Mouse (Mus musculus): ENCODE measurements around the gene Trp53tg5.

The Trp53tg5 gene

DNA sequence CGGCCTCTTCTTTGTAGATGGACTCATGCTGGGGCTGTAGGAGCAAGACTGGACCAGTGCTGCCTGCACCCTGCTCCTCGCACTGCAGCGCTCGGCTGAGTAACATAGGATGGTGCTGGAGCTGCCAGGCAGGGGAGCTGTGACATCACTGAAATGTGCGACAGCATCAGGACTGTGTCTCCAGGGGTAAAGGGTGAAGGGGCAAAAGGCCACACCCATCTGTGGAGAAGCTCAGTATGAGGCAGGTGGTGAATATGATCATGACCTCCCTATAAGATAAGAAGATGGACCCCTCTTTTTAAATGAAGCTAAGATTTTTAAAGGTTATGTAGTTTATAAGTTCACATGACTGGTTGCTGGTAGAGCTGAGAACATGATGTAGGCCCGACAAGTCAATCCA lies at the start of gene Trp53tg5:
Gene Trp53tg5 (minus strand): TSS at position 101 of the 400 bp plus-strand sequence.
- DNase-seq (ENCODE audit: extremely low read depth, low read depth, low spot score), result no peak

DNA sequence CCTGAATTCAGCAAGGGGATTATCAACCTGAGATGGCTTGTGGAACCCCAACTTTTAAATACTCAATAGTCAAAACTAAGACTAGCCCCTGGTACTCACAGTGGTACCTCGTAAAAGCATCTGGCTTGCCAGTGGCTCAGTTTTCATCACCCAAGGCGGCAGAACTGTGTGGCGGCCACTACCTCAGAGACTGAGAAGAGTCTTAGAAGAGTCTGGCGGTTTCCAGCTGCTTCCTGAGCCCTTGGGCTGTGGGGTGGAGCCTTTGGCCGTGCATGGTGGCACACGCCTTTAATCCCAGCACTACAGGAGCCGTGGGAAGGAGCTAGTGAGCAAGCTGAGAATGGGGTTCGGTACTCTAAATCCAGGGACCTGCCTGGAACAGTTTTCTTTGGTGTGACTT lies 48.8 kb upstream of the Trp53tg5 start:
- no peak for DNase-seq (ENCODE audit: extremely low read depth, low read depth, low spot score)

GRCm38 (mm10) chr2:164521841-164522240 lies 48.3 kb upstream of the Trp53tg5 start:
- DNase-seq (ENCODE audit: extremely low read depth, low read depth, low spot score), result no peak

DNA sequence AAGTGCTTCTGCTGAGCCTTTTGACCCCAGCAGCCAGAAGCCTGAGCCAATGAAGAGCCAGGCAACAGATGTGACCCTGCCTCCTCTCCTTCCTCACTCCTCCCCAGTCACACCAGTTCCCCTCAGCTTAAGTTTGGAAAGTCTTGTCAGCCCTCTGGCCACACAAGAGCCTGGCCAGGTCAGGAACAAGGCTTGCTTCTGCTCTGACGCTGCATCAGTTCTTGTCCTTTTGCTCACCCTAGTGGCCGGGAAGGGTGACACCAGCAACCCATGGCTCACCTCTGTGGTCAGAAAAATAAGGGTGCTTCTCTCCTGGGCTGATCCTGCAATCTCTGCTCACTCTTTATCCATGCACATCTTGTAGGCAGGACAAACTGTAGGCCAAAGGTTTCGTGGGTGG lies 47.3 kb upstream of the Trp53tg5 start:
- DNase-seq (ENCODE audit: extremely low read depth, low read depth, low spot score), result no peak

DNA sequence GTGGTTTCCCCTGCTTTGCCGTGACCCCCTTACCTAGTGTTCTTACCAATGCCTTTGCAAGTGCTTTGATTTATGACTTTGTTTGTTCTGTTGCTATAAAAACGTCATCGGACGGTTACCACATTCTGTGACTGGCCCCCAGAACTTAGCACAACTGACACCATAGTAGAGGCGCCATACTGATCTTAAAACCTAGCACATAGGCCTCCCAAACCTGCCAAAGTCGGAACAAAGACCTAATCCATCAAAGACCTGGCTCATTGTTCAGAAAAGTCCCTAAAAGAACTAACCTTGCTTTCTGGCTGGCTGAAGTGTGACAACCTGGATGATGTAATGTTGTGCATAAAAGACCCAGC lies 45.6 kb upstream of the Trp53tg5 start:
- no peak for DNase-seq (ENCODE audit: extremely low read depth, low read depth, low spot score)

DNA sequence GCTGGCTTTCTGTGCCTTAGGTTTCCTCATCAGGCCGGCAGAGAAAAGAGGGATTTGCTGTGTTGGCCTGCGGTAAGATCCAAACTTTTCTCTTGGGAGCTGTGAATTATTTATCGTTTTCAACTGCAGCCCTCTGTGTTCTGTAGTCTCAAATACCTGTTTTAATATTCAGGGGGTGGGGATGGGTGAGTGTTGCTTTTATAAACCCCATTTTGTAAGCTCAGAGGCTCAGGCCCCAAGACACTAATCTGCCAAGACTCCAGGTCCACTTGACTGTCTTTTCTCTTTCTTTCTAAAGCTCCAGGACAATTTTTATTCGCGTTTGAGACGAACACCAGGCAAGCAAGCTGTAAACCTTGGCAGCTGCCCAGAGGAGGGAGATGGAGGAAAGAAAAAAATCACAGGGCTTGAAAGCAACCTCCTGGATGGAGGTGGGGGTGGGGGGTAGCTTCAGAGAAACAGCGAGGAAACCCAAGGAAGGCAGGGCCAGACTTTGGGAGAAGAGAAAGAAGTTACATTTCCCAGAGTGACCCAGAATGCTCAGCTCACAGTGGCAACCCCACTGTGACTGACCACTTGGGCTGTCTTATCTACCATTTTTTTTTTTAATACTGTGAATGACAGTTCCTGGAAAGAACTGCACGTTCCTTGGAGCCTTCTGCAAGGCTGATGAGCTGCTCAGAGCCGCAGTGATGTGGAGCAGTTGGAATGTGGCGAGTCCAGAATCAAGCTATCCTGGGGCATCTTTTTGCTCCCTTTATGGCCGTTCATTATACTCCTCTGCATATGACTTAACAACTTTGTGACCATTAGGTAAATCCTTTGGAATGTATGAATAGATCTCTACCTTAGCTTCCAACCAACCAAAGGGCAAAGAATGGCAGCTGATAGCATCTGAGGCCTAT lies 45.0 kb upstream of the Trp53tg5 start:
- DNase-seq (ENCODE audit: extremely low read depth, low read depth, low spot score), result peak; percentile 68

- no peak for DNase-seq (ENCODE audit: extremely low read depth, low read depth, low spot score)
These were observed 44.1 kb upstream of the Trp53tg5 start for GRCm38 (mm10) chr2:164517485-164518221.

DNA sequence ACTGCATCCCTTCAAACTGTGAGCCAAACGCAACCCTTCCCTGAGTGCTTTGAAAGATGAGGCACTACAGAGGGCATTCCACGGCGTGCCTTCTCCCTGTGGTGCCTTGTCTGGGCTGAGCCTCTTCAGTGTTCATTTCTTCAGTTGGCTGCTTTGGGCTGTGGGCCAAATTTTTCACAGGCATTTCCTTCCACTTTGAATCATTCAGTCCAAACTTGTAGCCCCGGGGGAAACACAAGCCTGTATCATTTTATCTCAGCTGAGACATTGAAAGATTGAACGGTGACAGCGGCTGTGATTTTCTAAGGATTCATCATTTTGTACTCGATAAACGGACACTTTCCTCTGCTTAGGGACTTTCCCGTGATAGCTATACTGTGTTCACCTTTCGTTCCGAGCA lies 43.1 kb upstream of the Trp53tg5 start:
- DNase-seq (ENCODE audit: extremely low read depth, low read depth, low spot score), result no peak

DNA sequence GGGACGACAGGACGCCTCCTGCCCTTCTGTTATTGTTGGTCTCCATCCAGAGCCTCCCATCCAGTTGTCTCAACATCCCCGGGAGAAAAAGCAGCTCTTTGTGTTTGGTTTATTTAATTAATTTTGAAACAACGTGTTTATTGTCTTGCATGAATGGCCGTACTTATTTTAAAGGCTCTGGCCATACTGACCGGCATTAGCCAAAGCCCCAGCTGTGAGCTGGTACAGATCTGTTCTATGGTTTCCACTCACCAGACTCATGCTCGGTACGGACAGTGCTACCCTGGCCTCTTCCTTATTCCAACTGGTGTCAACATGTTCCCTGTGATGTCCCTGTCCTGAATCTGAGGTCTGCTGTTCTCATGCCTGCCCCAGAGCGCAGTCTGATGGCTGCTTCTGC lies 42.4 kb upstream of the Trp53tg5 start:
- DNase-seq (ENCODE audit: extremely low read depth, low read depth, low spot score), result no peak

GRCm38 (mm10) chr2:164514916-164515315 lies 41.4 kb upstream of the Trp53tg5 start:
- no peak for DNase-seq (ENCODE audit: extremely low read depth, low read depth, low spot score)

DNA sequence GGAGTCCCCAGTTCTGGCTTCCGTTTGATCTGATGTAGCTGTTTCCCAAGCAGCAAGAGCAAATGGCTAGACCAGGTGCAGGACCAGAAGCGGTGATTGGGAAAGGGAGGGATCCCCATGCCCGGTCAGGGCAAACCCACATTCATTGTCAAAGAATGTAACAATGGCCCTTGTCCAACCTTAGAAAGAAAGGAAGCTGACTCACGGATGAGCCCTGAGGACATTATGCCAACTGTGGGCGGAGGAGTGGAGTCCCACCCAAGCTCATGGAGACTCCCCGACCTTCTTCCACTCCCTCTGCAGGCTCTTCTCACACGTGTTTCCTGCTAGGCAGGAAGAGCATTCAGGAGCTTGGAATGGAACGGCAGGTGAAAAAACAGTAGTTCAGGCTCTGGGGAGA lies 39.9 kb upstream of the Trp53tg5 start:
- peak; percentile 45 for DNase-seq (ENCODE audit: extremely low read depth, low read depth, low spot score)

GRCm38 (mm10) chr2:164512121-164512909 lies 38.8 kb upstream of the Trp53tg5 start:
- DNase-seq (ENCODE audit: extremely low read depth, low read depth, low spot score), result no peak

GRCm38 (mm10) chr2:164510621-164511190 lies 37.2 kb upstream of the Trp53tg5 start:
- DNase-seq (ENCODE audit: extremely low read depth, low read depth, low spot score), result no peak

- no peak for DNase-seq (ENCODE audit: extremely low read depth, low read depth, low spot score)
These were observed 34.3 kb upstream of the Trp53tg5 start for GRCm38 (mm10) chr2:164507811-164508210.

DNA sequence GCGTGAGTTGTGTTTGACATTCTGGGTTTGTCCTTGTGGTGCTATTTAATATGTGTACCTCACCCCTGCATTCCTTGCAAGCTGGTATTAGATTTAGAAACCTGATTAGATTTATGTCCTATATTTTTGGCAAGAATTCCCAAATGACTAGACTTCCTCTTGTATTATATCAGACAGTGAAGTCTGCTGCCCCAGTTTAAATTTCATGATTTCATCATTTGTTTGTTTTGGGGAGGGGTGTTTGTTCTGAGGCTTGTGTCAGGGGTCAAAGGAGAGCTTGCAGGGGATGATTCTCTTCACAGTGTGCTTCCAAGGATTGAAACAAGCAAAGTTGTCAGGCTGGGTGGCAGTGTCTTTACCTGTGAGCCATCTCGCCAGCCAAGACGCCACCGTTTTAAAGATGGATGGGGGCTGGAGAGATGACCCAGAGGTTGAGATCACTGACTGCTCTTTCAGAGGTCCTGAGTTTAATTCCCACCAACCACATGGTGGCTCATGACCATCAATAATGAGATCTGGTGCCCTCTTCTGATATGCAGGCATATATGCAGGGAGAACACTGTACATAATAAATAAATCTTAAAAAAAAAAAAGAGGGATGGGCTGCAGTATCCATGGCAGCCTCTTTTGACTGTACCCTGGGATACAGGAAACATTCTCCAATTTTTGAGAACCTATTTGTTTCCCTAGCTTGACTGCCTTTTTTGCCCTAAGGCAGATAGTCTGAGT lies 32.3 kb upstream of the Trp53tg5 start:
- no peak for DNase-seq (ENCODE audit: extremely low read depth, low read depth, low spot score)

GRCm38 (mm10) chr2:164504919-164505318 lies 31.4 kb upstream of the Trp53tg5 start:
- no peak for DNase-seq (ENCODE audit: extremely low read depth, low read depth, low spot score)

GRCm38 (mm10) chr2:164500511-164500910 lies 27.0 kb upstream of the Trp53tg5 start:
- DNase-seq (ENCODE audit: extremely low read depth, low read depth, low spot score), result no peak

GRCm38 (mm10) chr2:164499317-164499716 lies 25.8 kb upstream of the Trp53tg5 start:
- no peak for DNase-seq (ENCODE audit: extremely low read depth, low read depth, low spot score)

GRCm38 (mm10) chr2:164497691-164498268 lies 24.3 kb upstream of the Trp53tg5 start:
- DNase-seq (ENCODE audit: extremely low read depth, low read depth, low spot score), result no peak
